Mouse (Mus musculus) small intestine, adult 2 months (tissue): ENCODE results near the gene Trabd2b. TPM values are rescaled to one million over a fixed set of nuclear protein-coding genes. Genes with fewer than 3 reads are reported as not detected.
A peak's percentile ranks its signal among the peaks of the same experiment; 100 is the strongest.

Source experiments
- H3K27ac ChIP-seq: fragments of 200-500 bp; 2 replicates; pipeline ENCODE4 v1.5.1; 2012; ENCODE audit warnings: low read depth, low read length, control low read depth, inconsistent platforms; ENCODE audit not compliant: insufficient read depth
- H3K27me3 ChIP-seq: fragments of 200-500 bp; 2 replicates; pipeline ENCODE4 v1.6.1; 2012; ENCODE audit warnings: mild to moderate bottlenecking, moderate library complexity, low read length, inconsistent platforms; ENCODE audit not compliant: control insufficient read depth, insufficient read depth
- H3K36me3 ChIP-seq: fragments of 200-500 bp; 2 replicates; pipeline ENCODE4 v1.6.1; 2012; ENCODE audit warnings: mild to moderate bottlenecking, low read length, control low read depth, inconsistent platforms; ENCODE audit not compliant: control insufficient read depth, insufficient read depth
- H3K4me1 ChIP-seq: fragments of 200-500 bp; 2 replicates; pipeline ENCODE4 v1.6.1; 2012; ENCODE audit warnings: low read length, inconsistent platforms, mixed read lengths; ENCODE audit not compliant: control insufficient read depth, insufficient read depth, insufficient read length
- H3K4me3 ChIP-seq: fragments of 200-500 bp; 2 replicates; pipeline ENCODE4 v1.5.1; 2012; ENCODE audit warnings: low read depth, mild to moderate bottlenecking, control low read depth, inconsistent platforms, low read length, moderate library complexity
- CTCF ChIP-seq: fragments of 200-500 bp; IDR thresholded peaks from 2 replicates; pipeline ENCODE4 v1.5.1; 2012; ENCODE audit warnings: low read depth, mild to moderate bottlenecking, control low read depth, inconsistent platforms, low read length, moderate library complexity, mixed read lengths; ENCODE audit not compliant: insufficient replicate concordance, insufficient read length; ENCODE audit errors: extremely low read depth
- POLR2A ChIP-seq: fragments of 200-500 bp; IDR thresholded peaks from 2 replicates; pipeline ENCODE4 v1.6.1; 2012; ENCODE audit warnings: low read depth, mild to moderate bottlenecking, control low read depth, inconsistent platforms, low read length, moderate library complexity
- WGBS: fragments of 180-500 bp; shearing (Covaris S2); methylation state at CpG from one replicate; pipeline ENCODE4 v1.1.7; 2018; 5-methylcytosine and 5-hydroxymethylcytosine counted together
- polyA plus RNA-seq: library from polyadenylated mRNA; depleted of rRNA; stranded (reverse); fragments of >200 nt; gene quantifications from 2 replicates; pipeline ENCODE4 v1.2.3, GENCODE M21; 2012

Gene Trabd2b
- polyA plus RNA-seq, 1 experiment, result 0.32 TPM

DNA sequence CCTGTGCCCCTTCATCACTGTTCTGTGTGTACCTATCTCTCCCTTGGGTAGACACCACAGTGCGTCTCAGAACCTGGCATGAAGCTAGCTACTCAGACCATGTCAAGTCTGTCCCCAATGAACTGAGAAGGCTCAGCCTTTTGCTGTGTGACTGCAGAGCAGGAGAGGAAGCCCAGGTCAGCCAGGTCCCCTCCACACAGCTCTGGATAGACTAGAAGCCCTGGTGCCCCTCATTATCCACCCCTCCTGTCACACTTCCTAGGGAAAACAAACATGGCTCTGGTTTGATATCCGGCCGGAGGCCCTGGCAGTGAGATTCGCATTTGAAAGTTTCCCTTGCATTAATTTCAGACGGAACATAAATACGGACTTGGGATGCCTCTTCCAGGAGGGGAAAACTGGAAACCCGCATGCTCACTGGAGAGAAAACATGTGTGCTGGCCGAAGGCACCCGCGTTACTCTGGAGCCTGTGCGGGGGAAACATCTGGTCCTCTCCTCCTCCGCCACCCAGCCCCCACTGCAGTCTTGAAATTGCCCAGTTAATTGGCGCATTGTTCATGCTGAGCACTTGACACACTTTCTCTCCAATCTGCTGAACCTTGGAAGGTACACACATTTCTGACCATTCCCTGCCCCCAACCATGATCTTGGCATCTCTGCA is 187.2 kb downstream of the Trabd2b start:
- H3K4me1 ChIP-seq, result no peaks in the 10 kb centered on the region
- no peaks in the 10 kb centered on the region for H3K27me3 ChIP-seq
- TF ChIP-seq CTCF, result no peak
- no peak for TF ChIP-seq POLR2A
- H3K27ac ChIP-seq, result no peak overlapping the region
- H3K4me3 ChIP-seq, result no peak overlapping the region
- 69% methylated on average over 13 of the region's 13 CpGs for WGBS
- no peaks in the 10 kb centered on the region for H3K36me3 ChIP-seq

- Histone ChIP-seq H3K36me3 (no peaks in the 10 kb centered on the region), H3K27me3 (no peaks in the 10 kb centered on the region), H3K4me1 (no peaks in the 10 kb centered on the region), H3K27ac (no peak overlapping the region), H3K4me3 (no peak overlapping the region)
- TF ChIP-seq CTCF, result no peak
- TF ChIP-seq POLR2A, result no peak
- WGBS, result 44% methylated on average over 2 of the region's 2 CpGs
Observed at GRCm38 (mm10) chr4:114595188-114595701, 188.7 kb downstream of the Trabd2b start.

GRCm38 (mm10) chr4:114599121-114599520 is 192.6 kb downstream of the Trabd2b start:
- H3K4me1 ChIP-seq, result no peaks in the 10 kb centered on the region
- no peak overlapping the region for H3K27ac ChIP-seq
- TF ChIP-seq CTCF, result peak; percentile 33; the same call in 1 of the 2 replicates
- no peak for TF ChIP-seq POLR2A
- H3K36me3 ChIP-seq, result no peaks in the 10 kb centered on the region
- H3K4me3 ChIP-seq, result no peak overlapping the region
- H3K27me3 ChIP-seq, result no peaks in the 10 kb centered on the region

GRCm38 (mm10) chr4:114601201-114602009 is 194.9 kb downstream of the Trabd2b start:
- Histone ChIP-seq H3K4me3 (no peak overlapping the region), H3K27me3 (no peaks in the 10 kb centered on the region), H3K27ac (no peak overlapping the region), H3K36me3 (no peaks in the 10 kb centered on the region), H3K4me1 (no peaks in the 10 kb centered on the region)
- TF ChIP-seq POLR2A, result no peak
- TF ChIP-seq CTCF, result no peak
- 63% methylated on average over 8 of the region's 8 CpGs for WGBS

GRCm38 (mm10) chr4:114605670-114606069 is 199.1 kb downstream of the Trabd2b start:
- H3K27me3 ChIP-seq, result no peaks in the 10 kb centered on the region
- no peak overlapping the region for H3K27ac ChIP-seq
- H3K4me1 ChIP-seq, result no peaks in the 10 kb centered on the region
- 61% methylated on average over 3 of the region's 3 CpGs for WGBS
- H3K36me3 ChIP-seq, result no peaks in the 10 kb centered on the region
- no peak overlapping the region for H3K4me3 ChIP-seq
- TF ChIP-seq POLR2A (no peak), CTCF (no peak)

GRCm38 (mm10) chr4:114607873-114608272 is 201.3 kb downstream of the Trabd2b start:
- no peak overlapping the region for H3K27ac ChIP-seq
- no peaks in the 10 kb centered on the region for H3K4me1 ChIP-seq
- no peaks in the 10 kb centered on the region for H3K36me3 ChIP-seq
- TF ChIP-seq POLR2A (no peak), CTCF (no peak)
- 76% methylated on average over 2 of the region's 2 CpGs for WGBS
- H3K27me3 ChIP-seq, result no peaks in the 10 kb centered on the region
- no peak overlapping the region for H3K4me3 ChIP-seq

DNA sequence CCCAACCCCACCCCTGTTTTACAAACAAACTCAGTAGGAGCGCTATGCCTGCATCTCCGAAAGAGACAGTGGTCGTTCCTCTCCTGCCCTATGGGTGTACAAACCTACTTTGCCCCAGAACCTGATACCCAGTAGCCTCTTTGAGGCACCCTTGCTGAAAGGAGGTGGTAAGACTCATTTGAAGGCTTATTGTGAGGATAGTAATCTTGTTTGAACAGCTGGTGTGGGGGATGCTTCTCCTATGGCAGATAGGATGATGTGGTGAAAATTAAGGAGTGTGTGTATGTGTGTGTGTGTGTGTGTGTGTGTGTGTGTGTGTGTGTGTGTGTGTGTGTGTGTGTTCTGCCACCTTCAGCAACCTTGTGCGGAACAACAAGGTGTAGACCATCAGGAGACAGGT is 202.8 kb downstream of the Trabd2b start:
- TF ChIP-seq CTCF (no peak), POLR2A (no peak)
- no peaks in the 10 kb centered on the region for H3K27me3 ChIP-seq
- WGBS, result 91% methylated on average over 4 of the region's 4 CpGs
- no peak overlapping the region for H3K4me3 ChIP-seq
- no peaks in the 10 kb centered on the region for H3K36me3 ChIP-seq
- no peak overlapping the region for H3K27ac ChIP-seq
- no peaks in the 10 kb centered on the region for H3K4me1 ChIP-seq
